Mouse (Mus musculus): ENCODE measurements around the gene Taz.

The Taz gene

GRCm38 (mm10) chrX:74281732-74282394 lies at the start of gene Taz, which contains the start of gene Dnase1l1:
Taz (plus strand) TSS chrX:74281912.
Dnase1l1 (minus strand) TSS chrX:74282337.
- no peak for TF ChIP-seq POU5F1 (IDR thresholded peaks at IDR 0.05; ENCODE audit: borderline replicate concordance, low read length)
- no peak for TF ChIP-seq NANOG (IDR thresholded peaks at IDR 0.05; ENCODE audit: borderline replicate concordance, low read length)
- TF ChIP-seq CTCF (conservative IDR thresholded peaks at IDR 0.05; ENCODE audit: low read length) = no peak
- Histone ChIP-seq H3K4me1 (replicated peaks; ENCODE audit: low read depth, low read length) (peaks cover 15% of the 10 kb centered on the region), H3K36me3 (ENCODE audit: insufficient read depth, low read length) (peaks cover 21% of the 10 kb centered on the region), H3K4me3 (replicated peaks; ENCODE audit: low read length) (peak within 1 kb of the TSS; percentile 86), H3K9me3 (ENCODE audit: low read length) (no peaks in the 10 kb centered on the region), H3K27me3 (ENCODE audit: insufficient read depth, low read length) (no peaks in the 10 kb centered on the region)

- H3K36me3 ChIP-seq (ENCODE audit: insufficient read depth, low read length) = peaks cover 97% of the 10 kb centered on the region
- no peaks in the 10 kb centered on the region for H3K27me3 ChIP-seq (ENCODE audit: insufficient read depth, low read length)
- H3K4me1 ChIP-seq (replicated peaks; ENCODE audit: low read depth, low read length) = peaks cover 13% of the 10 kb centered on the region
- TF ChIP-seq CTCF (conservative IDR thresholded peaks at IDR 0.05; ENCODE audit: low read length) (no peak), POU5F1 (IDR thresholded peaks at IDR 0.05; ENCODE audit: borderline replicate concordance, low read length) (no peak), NANOG (IDR thresholded peaks at IDR 0.05; ENCODE audit: borderline replicate concordance, low read length) (no peak)
- no peak overlapping the region for H3K4me3 ChIP-seq (replicated peaks; ENCODE audit: low read length)
- H3K9me3 ChIP-seq (ENCODE audit: low read length) = no peaks in the 10 kb centered on the region
Measured at GRCm38 (mm10) chrX:74233196-74233595, 48.5 kb upstream of the Taz start.

GRCm38 (mm10) chrX:74240332-74240731 lies 41.4 kb upstream of the Taz start:
- peaks cover 85% of the 10 kb centered on the region for H3K36me3 ChIP-seq (ENCODE audit: insufficient read depth, low read length)
- H3K4me1 ChIP-seq (replicated peaks; ENCODE audit: low read depth, low read length) = peaks cover 22% of the 10 kb centered on the region
- no peaks in the 10 kb centered on the region for H3K9me3 ChIP-seq (ENCODE audit: low read length)
- no peak overlapping the region for H3K4me3 ChIP-seq (replicated peaks; ENCODE audit: low read length)
- TF ChIP-seq POU5F1 (IDR thresholded peaks at IDR 0.05; ENCODE audit: borderline replicate concordance, low read length) = no peak
- TF ChIP-seq NANOG (IDR thresholded peaks at IDR 0.05; ENCODE audit: borderline replicate concordance, low read length) = no peak
- no peak for TF ChIP-seq CTCF (conservative IDR thresholded peaks at IDR 0.05; ENCODE audit: low read length)
- H3K27me3 ChIP-seq (ENCODE audit: insufficient read depth, low read length) = no peaks in the 10 kb centered on the region

DNA sequence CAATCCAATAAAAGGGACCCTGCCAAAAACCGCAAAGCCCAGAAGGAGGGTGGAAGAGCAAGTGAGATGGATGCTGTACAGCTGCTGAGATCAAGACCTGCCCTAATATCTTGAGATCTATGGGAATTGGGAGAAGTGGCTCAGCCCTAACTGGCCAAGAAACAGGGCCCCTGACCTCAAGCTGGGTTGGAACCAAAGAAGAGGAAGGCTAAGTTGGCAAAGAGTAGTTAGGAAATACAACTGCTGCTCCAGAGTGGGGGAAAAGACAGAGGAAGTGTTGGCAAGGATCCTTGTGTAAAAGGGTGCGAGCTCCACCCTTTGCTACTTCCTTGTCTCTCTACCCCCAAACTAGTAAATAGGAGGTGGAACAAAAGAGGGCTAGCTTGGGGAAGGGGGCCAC lies 38.3 kb upstream of the Taz start:
- Histone ChIP-seq H3K4me3 (replicated peaks; ENCODE audit: low read length) (peak overlapping the region; percentile 86), H3K4me1 (replicated peaks; ENCODE audit: low read depth, low read length) (peaks cover 31% of the 10 kb centered on the region), H3K27me3 (ENCODE audit: insufficient read depth, low read length) (no peaks in the 10 kb centered on the region), H3K9me3 (ENCODE audit: low read length) (no peaks in the 10 kb centered on the region), H3K36me3 (ENCODE audit: insufficient read depth, low read length) (peaks cover 57% of the 10 kb centered on the region)
- TF ChIP-seq POU5F1 (IDR thresholded peaks at IDR 0.05; ENCODE audit: borderline replicate concordance, low read length) (no peak), CTCF (conservative IDR thresholded peaks at IDR 0.05; ENCODE audit: low read length) (no peak), NANOG (IDR thresholded peaks at IDR 0.05; ENCODE audit: borderline replicate concordance, low read length) (no peak)

- Histone ChIP-seq H3K36me3 (ENCODE audit: insufficient read depth, low read length) (peaks cover 53% of the 10 kb centered on the region), H3K4me3 (replicated peaks; ENCODE audit: low read length) (peak overlapping the region; percentile 86), H3K27me3 (ENCODE audit: insufficient read depth, low read length) (no peaks in the 10 kb centered on the region), H3K4me1 (replicated peaks; ENCODE audit: low read depth, low read length) (peaks cover 32% of the 10 kb centered on the region), H3K9me3 (ENCODE audit: low read length) (no peaks in the 10 kb centered on the region)
- TF ChIP-seq NANOG (IDR thresholded peaks at IDR 0.05; ENCODE audit: borderline replicate concordance, low read length) = no peak
- no peak for TF ChIP-seq CTCF (conservative IDR thresholded peaks at IDR 0.05; ENCODE audit: low read length)
- TF ChIP-seq POU5F1 (IDR thresholded peaks at IDR 0.05; ENCODE audit: borderline replicate concordance, low read length) = no peak
Measured at GRCm38 (mm10) chrX:74243807-74244206, 37.9 kb upstream of the Taz start.

DNA sequence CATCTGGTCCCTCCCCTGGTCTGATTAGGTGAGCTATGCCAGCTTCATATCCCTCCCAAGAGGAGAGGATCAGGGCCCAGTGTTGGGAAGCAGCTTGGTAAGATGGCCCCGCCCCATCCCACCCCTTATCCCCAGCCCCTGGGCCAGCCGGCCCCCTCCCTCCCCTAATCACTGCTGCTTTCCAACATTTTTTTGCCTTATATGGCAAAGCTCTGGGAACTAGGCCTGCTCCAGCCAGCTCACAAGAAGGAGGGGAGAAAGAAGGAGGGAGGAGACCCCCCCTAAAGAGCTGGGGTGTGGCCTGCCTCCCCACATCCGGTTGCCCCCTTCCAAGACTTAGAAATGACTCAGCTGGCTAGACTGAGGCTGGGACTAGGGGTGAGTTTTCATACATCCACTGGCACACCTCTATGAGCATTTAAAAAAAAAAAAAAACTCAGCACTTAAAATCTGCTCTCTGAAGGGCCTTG lies 37.1 kb upstream of the Taz start:
- no peaks in the 10 kb centered on the region for H3K27me3 ChIP-seq (ENCODE audit: insufficient read depth, low read length)
- peaks cover 38% of the 10 kb centered on the region for H3K4me1 ChIP-seq (replicated peaks; ENCODE audit: low read depth, low read length)
- peak overlapping the region; percentile 86 for H3K4me3 ChIP-seq (replicated peaks; ENCODE audit: low read length)
- TF ChIP-seq NANOG (IDR thresholded peaks at IDR 0.05; ENCODE audit: borderline replicate concordance, low read length) = no peak
- H3K9me3 ChIP-seq (ENCODE audit: low read length) = no peaks in the 10 kb centered on the region
- H3K36me3 ChIP-seq (ENCODE audit: insufficient read depth, low read length) = peaks cover 45% of the 10 kb centered on the region

- TF ChIP-seq NANOG (IDR thresholded peaks at IDR 0.05; ENCODE audit: borderline replicate concordance, low read length) (no peak), POU5F1 (IDR thresholded peaks at IDR 0.05; ENCODE audit: borderline replicate concordance, low read length) (no peak), CTCF (conservative IDR thresholded peaks at IDR 0.05; ENCODE audit: low read length) (no peak)
- peak overlapping the region; percentile 86 for H3K4me3 ChIP-seq (replicated peaks; ENCODE audit: low read length)
- no peaks in the 10 kb centered on the region for H3K9me3 ChIP-seq (ENCODE audit: low read length)
Measured at GRCm38 (mm10) chrX:74245107-74245506, 36.6 kb upstream of the Taz start.

GRCm38 (mm10) chrX:74245687-74246086 lies 36.0 kb upstream of the Taz start:
- Histone ChIP-seq H3K4me1 (replicated peaks; ENCODE audit: low read depth, low read length) (peaks cover 38% of the 10 kb centered on the region), H3K27me3 (ENCODE audit: insufficient read depth, low read length) (no peaks in the 10 kb centered on the region), H3K9me3 (ENCODE audit: low read length) (no peaks in the 10 kb centered on the region), H3K36me3 (ENCODE audit: insufficient read depth, low read length) (peaks cover 34% of the 10 kb centered on the region), H3K4me3 (replicated peaks; ENCODE audit: low read length) (peak overlapping the region; percentile 86)
- TF ChIP-seq POU5F1 (IDR thresholded peaks at IDR 0.05; ENCODE audit: borderline replicate concordance, low read length) (no peak), NANOG (IDR thresholded peaks at IDR 0.05; ENCODE audit: borderline replicate concordance, low read length) (no peak), CTCF (conservative IDR thresholded peaks at IDR 0.05; ENCODE audit: low read length) (no peak)

More at GRCm38 (mm10) chrX:74245107-74245506, 36.6 kb upstream of the Taz start:
- H3K36me3 ChIP-seq (ENCODE audit: insufficient read depth, low read length) = peaks cover 40% of the 10 kb centered on the region
- no peaks in the 10 kb centered on the region for H3K27me3 ChIP-seq (ENCODE audit: insufficient read depth, low read length)
- peaks cover 38% of the 10 kb centered on the region for H3K4me1 ChIP-seq (replicated peaks; ENCODE audit: low read depth, low read length)

Data from E14TG2a.4 (cell line).